Mouse (Mus musculus): ENCODE data around the gene Ets2. TPM values are rescaled to one million over a fixed set of nuclear protein-coding genes. Genes with fewer than 3 reads are reported as not detected.

The Ets2 gene
- polyA plus RNA-seq, 1 experiment = 5.2 TPM

- Histone ChIP-seq H3K4me1 (peaks cover 4% of the 10 kb centered on the region; the same call in 1 of the 2 replicates), H3K36me3 (replicated peaks; ENCODE audit: low read length) (no peaks in the 10 kb centered on the region), H3K4me3 (replicated peaks) (no peak overlapping the region), H3K27me3 (replicated peaks) (peaks cover 47% of the 10 kb centered on the region), H3K9me3 (peaks cover 4% of the 10 kb centered on the region; the same call in 1 of the 2 replicates)
- TF ChIP-seq GATA1 (IDR thresholded peaks at IDR 0.05; ENCODE audit: borderline replicate concordance, low read length) (no peak), FLI1 (IDR thresholded peaks at IDR 0.05; ENCODE audit: low read length) (no peak)
Observed at GRCm38 (mm10) chr16:95741915-95742739, 40.3 kb downstream of the Ets2 start.

DNA sequence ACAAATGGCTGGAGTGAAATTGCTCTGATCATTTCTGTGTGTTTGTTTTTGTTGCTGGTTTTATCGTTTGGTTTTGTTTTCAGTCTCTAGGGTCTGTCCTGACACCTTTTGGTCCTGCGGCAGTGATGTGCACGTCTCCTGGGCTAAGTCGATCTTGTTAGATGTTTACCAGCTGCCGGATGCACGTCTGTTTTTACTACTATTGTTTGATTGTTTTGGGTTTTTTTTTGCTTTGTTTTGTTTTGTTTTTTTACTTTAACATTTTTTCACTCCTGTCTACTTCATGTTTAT, 40.8 kb downstream of the Ets2 start:
- Histone ChIP-seq H3K9me3 (peaks cover 8% of the 10 kb centered on the region), H3K36me3 (replicated peaks; ENCODE audit: low read length) (no peaks in the 10 kb centered on the region), H3K4me1 (peaks cover 4% of the 10 kb centered on the region; the same call in 1 of the 2 replicates), H3K4me3 (replicated peaks) (no peak overlapping the region), H3K27me3 (replicated peaks) (peaks cover 49% of the 10 kb centered on the region)
- TF ChIP-seq GATA1 (IDR thresholded peaks at IDR 0.05; ENCODE audit: borderline replicate concordance, low read length) (no peak), FLI1 (IDR thresholded peaks at IDR 0.05; ENCODE audit: low read length) (no peak)

DNA sequence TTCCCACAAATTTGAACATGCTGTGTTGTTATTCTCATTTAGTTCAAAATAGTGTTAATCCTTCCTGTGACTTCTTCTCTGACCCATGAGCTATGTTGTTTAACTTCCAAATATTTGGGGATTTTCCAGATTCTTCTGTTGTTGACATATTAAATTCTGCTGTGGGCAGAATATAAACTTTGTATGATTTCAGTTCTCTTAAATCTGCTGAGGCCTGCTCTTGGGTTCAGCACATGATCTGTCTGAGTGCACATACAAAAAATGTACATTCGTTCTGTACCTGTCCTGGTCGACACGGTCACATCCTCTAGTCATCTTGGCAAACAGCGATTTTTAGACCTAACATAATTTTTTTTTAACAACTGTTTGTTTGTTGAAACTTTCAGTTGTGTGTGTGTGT, 41.2 kb downstream of the Ets2 start:
- Histone ChIP-seq H3K4me1 (peaks cover 4% of the 10 kb centered on the region; the same call in 1 of the 2 replicates), H3K27me3 (replicated peaks) (peaks cover 50% of the 10 kb centered on the region), H3K36me3 (replicated peaks; ENCODE audit: low read length) (no peaks in the 10 kb centered on the region), H3K4me3 (replicated peaks) (no peak overlapping the region), H3K9me3 (peaks cover 11% of the 10 kb centered on the region)
- TF ChIP-seq FLI1 (IDR thresholded peaks at IDR 0.05; ENCODE audit: low read length) (no peak), GATA1 (IDR thresholded peaks at IDR 0.05; ENCODE audit: borderline replicate concordance, low read length) (no peak)

GRCm38 (mm10) chr16:95744771-95745170, 42.9 kb downstream of the Ets2 start:
- no peaks in the 10 kb centered on the region for H3K36me3 ChIP-seq (replicated peaks; ENCODE audit: low read length)
- peaks cover 8% of the 10 kb centered on the region for H3K9me3 ChIP-seq
- peaks cover 4% of the 10 kb centered on the region; the same call in 1 of the 2 replicates for H3K4me1 ChIP-seq
- no peak overlapping the region for H3K4me3 ChIP-seq (replicated peaks)
- no peak for TF ChIP-seq FLI1 (IDR thresholded peaks at IDR 0.05; ENCODE audit: low read length)
- no peak for TF ChIP-seq GATA1 (IDR thresholded peaks at IDR 0.05; ENCODE audit: borderline replicate concordance, low read length)
- H3K27me3 ChIP-seq (replicated peaks) = peaks cover 47% of the 10 kb centered on the region

DNA sequence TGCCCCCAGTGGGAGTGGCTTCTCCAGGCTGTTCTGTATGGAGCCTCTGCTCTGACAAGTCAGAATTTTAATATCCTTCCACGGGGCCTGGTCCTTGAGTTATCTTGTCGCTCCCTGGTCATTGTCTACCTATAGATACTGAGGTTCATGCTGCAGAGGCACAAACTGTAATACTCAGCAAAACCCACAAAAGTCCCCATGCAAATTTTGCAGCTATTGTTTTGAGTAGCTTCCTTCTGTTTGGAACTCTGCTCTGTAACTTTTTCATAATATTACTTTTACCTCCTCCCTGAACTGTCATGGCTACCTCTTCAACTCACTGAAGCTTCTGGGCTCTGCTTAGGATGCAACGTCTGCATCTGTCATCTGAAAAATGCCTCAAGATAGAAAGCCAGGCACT, 43.8 kb downstream of the Ets2 start:
- Histone ChIP-seq H3K27me3 (replicated peaks) (peaks cover 50% of the 10 kb centered on the region), H3K9me3 (peaks cover 8% of the 10 kb centered on the region), H3K36me3 (replicated peaks; ENCODE audit: low read length) (no peaks in the 10 kb centered on the region), H3K4me1 (peaks cover 10% of the 10 kb centered on the region), H3K4me3 (replicated peaks) (no peak overlapping the region)
- no peak for TF ChIP-seq GATA1 (IDR thresholded peaks at IDR 0.05; ENCODE audit: borderline replicate concordance, low read length)
- TF ChIP-seq FLI1 (IDR thresholded peaks at IDR 0.05; ENCODE audit: low read length) = no peak

DNA sequence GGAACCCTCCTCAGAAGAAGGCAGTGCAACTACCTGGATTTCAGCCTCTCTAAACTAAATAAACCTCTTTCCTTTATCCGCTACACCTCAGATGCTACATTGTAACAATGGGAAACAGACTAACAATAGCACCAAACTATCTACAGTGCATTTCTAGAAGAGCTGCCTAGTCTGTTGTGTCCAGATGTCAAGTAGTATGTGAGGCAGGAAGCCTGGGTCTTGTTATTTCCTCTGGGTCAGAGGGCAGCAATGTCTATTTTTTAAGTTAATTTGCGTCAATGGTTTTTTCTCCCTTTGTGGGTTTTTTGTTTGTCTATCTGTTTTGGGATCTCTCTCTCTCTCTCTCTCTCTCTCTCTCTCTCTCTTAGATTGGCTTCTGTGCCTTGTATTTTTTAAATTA, 44.7 kb downstream of the Ets2 start:
- no peaks in the 10 kb centered on the region for H3K36me3 ChIP-seq (replicated peaks; ENCODE audit: low read length)
- H3K9me3 ChIP-seq = peaks cover 8% of the 10 kb centered on the region
- H3K4me3 ChIP-seq (replicated peaks) = no peak overlapping the region
- H3K4me1 ChIP-seq = peaks cover 10% of the 10 kb centered on the region
- peaks cover 48% of the 10 kb centered on the region for H3K27me3 ChIP-seq (replicated peaks)
- TF ChIP-seq GATA1 (IDR thresholded peaks at IDR 0.05; ENCODE audit: borderline replicate concordance, low read length) (no peak), FLI1 (IDR thresholded peaks at IDR 0.05; ENCODE audit: low read length) (no peak)

GRCm38 (mm10) chr16:95749291-95750103, 47.6 kb downstream of the Ets2 start:
- Histone ChIP-seq H3K27me3 (replicated peaks) (peaks cover 54% of the 10 kb centered on the region), H3K9me3 (peaks cover 8% of the 10 kb centered on the region), H3K4me1 (peaks cover 16% of the 10 kb centered on the region), H3K4me3 (replicated peaks) (no peak overlapping the region), H3K36me3 (replicated peaks; ENCODE audit: low read length) (no peaks in the 10 kb centered on the region)
- TF ChIP-seq FLI1 (IDR thresholded peaks at IDR 0.05; ENCODE audit: low read length) (no peak), GATA1 (IDR thresholded peaks at IDR 0.05; ENCODE audit: borderline replicate concordance, low read length) (no peak)

DNA sequence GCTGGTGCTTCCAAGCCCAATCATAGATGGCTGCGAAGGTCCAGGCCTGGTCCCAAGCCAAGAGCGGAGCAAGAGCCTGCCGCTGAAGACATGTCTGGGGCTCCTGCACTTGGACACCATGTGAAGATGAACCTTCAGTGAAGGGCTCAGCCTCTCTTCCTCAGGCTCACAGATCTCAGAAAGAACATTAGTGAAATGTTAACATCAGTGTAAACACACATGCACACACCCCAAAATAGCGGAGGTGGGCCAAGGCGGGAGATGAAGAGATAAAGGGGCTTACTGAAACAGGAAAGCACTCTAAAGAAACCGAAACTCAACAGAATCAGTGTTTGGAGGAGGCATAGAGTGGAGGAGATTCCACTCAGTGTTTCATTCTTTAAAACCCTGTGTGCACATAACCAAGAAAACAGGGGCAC, 48.3 kb downstream of the Ets2 start:
- Histone ChIP-seq H3K4me3 (replicated peaks) (no peak overlapping the region), H3K27me3 (replicated peaks) (peaks cover 53% of the 10 kb centered on the region), H3K4me1 (peaks cover 16% of the 10 kb centered on the region), H3K9me3 (peaks cover 8% of the 10 kb centered on the region), H3K36me3 (replicated peaks; ENCODE audit: low read length) (no peaks in the 10 kb centered on the region)
- no peak for TF ChIP-seq FLI1 (IDR thresholded peaks at IDR 0.05; ENCODE audit: low read length)
- no peak for TF ChIP-seq GATA1 (IDR thresholded peaks at IDR 0.05; ENCODE audit: borderline replicate concordance, low read length)

DNA sequence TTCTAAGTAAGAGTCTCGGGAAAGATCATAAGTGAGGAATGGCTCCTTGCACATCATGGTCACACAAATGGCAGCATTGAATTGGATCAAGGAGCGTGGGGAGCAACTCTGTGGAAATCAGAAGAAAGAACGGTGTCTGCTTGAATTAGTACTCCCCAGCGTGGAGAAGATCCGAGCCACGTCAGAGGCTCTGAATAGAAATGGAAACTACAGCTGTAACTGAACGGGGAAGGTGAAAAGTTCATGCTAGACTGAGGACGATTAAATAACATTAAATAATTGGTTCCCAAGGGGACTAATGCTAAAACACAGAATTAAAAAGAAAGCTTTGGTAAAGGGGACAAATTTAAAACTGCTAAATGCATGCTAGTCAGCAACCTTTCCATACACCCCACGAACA, 50.6 kb downstream of the Ets2 start:
- peaks cover 5% of the 10 kb centered on the region for H3K9me3 ChIP-seq
- peaks cover 59% of the 10 kb centered on the region for H3K27me3 ChIP-seq (replicated peaks)
- H3K36me3 ChIP-seq (replicated peaks; ENCODE audit: low read length) = no peaks in the 10 kb centered on the region
- TF ChIP-seq FLI1 (IDR thresholded peaks at IDR 0.05; ENCODE audit: low read length) (no peak), GATA1 (IDR thresholded peaks at IDR 0.05; ENCODE audit: borderline replicate concordance, low read length) (no peak)
- H3K4me1 ChIP-seq = peaks cover 12% of the 10 kb centered on the region; the same call in 1 of the 2 replicates
- no peak overlapping the region for H3K4me3 ChIP-seq (replicated peaks)

GRCm38 (mm10) chr16:95753295-95753694, 51.4 kb downstream of the Ets2 start:
- H3K36me3 ChIP-seq (replicated peaks; ENCODE audit: low read length) = no peaks in the 10 kb centered on the region
- H3K9me3 ChIP-seq = no peaks in the 10 kb centered on the region
- H3K27me3 ChIP-seq (replicated peaks) = peaks cover 60% of the 10 kb centered on the region
- peaks cover 12% of the 10 kb centered on the region; the same call in 1 of the 2 replicates for H3K4me1 ChIP-seq
- TF ChIP-seq GATA1 (IDR thresholded peaks at IDR 0.05; ENCODE audit: borderline replicate concordance, low read length) (no peak), FLI1 (IDR thresholded peaks at IDR 0.05; ENCODE audit: low read length) (no peak)
- no peak overlapping the region for H3K4me3 ChIP-seq (replicated peaks)
